Mouse (Mus musculus) ES-Bruce4 (cell line): ENCODE results near the gene Dpf3. TPM values are rescaled to one million over a fixed set of nuclear protein-coding genes. Genes with fewer than 3 reads are reported as not detected.

Source experiments
- H3K27ac ChIP-seq: 2 replicates; pipeline ENCODE4 v1.5.1; 2012; ENCODE audit warnings: low read length, inconsistent platforms; ENCODE audit not compliant: insufficient read depth
- H3K27me3 ChIP-seq: 2 replicates; pipeline ENCODE4 v1.6.1; 2012; ENCODE audit warnings: mild to moderate bottlenecking, low read length, inconsistent platforms; ENCODE audit not compliant: control insufficient read depth, poor library complexity, insufficient read depth, severe bottlenecking
- H3K36me3 ChIP-seq: 2 replicates; pipeline ENCODE4 v1.6.1; 2012; ENCODE audit warnings: inconsistent platforms, mild to moderate bottlenecking, low read length, moderate library complexity; ENCODE audit not compliant: control insufficient read depth, poor library complexity, insufficient read depth, severe bottlenecking
- H3K4me1 ChIP-seq: one replicate; pipeline ENCODE4 v1.8.1; 2011; ENCODE audit warnings: low read length; ENCODE audit not compliant: control insufficient read depth, insufficient read depth
- H3K4me3 ChIP-seq: 2 replicates; pipeline ENCODE4 v1.5.1; 2011; ENCODE audit warnings: low read depth, mild to moderate bottlenecking, low read length
- H3K9ac ChIP-seq: 2 replicates; pipeline ENCODE4 v1.6.1; 2012; ENCODE audit warnings: low read depth, mild to moderate bottlenecking, inconsistent platforms; ENCODE audit not compliant: poor library complexity, severe bottlenecking
- H3K9me3 ChIP-seq: replicated peaks from 2 replicates; pipeline ENCODE4 v1.6.1; 2012; ENCODE audit warnings: mild to moderate bottlenecking, low read length, inconsistent platforms; ENCODE audit not compliant: control insufficient read depth, poor library complexity, insufficient read depth, severe bottlenecking
- CTCF ChIP-seq: IDR thresholded peaks from one replicate; pipeline ENCODE4 v1.8.1; 2011; ENCODE audit warnings: low read depth, low read length
- EP300 ChIP-seq: IDR thresholded peaks from 2 replicates; pipeline ENCODE4 v1.6.1; 2011; ENCODE audit warnings: low read depth, low read length; ENCODE audit not compliant: insufficient read depth
- POLR2A ChIP-seq: IDR thresholded peaks from one replicate; pipeline ENCODE4 v1.8.1; 2011; ENCODE audit warnings: low read length; ENCODE audit not compliant: insufficient read depth
- polyA plus RNA-seq: library from polyadenylated mRNA; stranded (reverse); fragments of >200 nt; gene quantifications from 2 replicates; pipeline ENCODE4 v1.2.4, GENCODE M21; 2011; ENCODE audit warnings: low read depth; ENCODE audit not compliant: missing spikeins, insufficient read depth, insufficient read length

The Dpf3 gene
- polyA plus RNA-seq, 1 experiment = not detected

GRCm38 (mm10) chr12:83235781-83236180 is 251.7 kb downstream of the Dpf3 start:
- Histone ChIP-seq H3K4me1 (no peaks in the 10 kb centered on the region), H3K9me3 (no peaks in the 10 kb centered on the region; the same call in 1 of the 2 replicates), H3K36me3 (no peaks in the 10 kb centered on the region), H3K9ac (no peak overlapping the region), H3K27me3 (no peaks in the 10 kb centered on the region), H3K27ac (no peak overlapping the region), H3K4me3 (no peak overlapping the region)
- TF ChIP-seq POLR2A = no peak
- no peak for TF ChIP-seq CTCF
- no peak for TF ChIP-seq EP300

GRCm38 (mm10) chr12:83234981-83235380 is 252.5 kb downstream of the Dpf3 start:
- H3K27me3 ChIP-seq = no peaks in the 10 kb centered on the region
- no peaks in the 10 kb centered on the region for H3K36me3 ChIP-seq
- TF ChIP-seq CTCF (no peak), POLR2A (no peak), EP300 (no peak)
- no peak overlapping the region for H3K27ac ChIP-seq
- H3K9ac ChIP-seq = no peak overlapping the region
- H3K4me1 ChIP-seq = no peaks in the 10 kb centered on the region
- no peak overlapping the region for H3K4me3 ChIP-seq
- H3K9me3 ChIP-seq = no peaks in the 10 kb centered on the region; the same call in none of the 2 replicates

- no peak overlapping the region for H3K27ac ChIP-seq
- H3K4me3 ChIP-seq = no peak overlapping the region
- no peak overlapping the region for H3K9ac ChIP-seq
- no peaks in the 10 kb centered on the region for H3K27me3 ChIP-seq
- TF ChIP-seq POLR2A = no peak
- TF ChIP-seq CTCF = no peak
- TF ChIP-seq EP300 = no peak
- H3K4me1 ChIP-seq = no peaks in the 10 kb centered on the region
- no peaks in the 10 kb centered on the region; the same call in none of the 2 replicates for H3K9me3 ChIP-seq
- no peaks in the 10 kb centered on the region for H3K36me3 ChIP-seq
Measured at GRCm38 (mm10) chr12:83233651-83234050, 253.9 kb downstream of the Dpf3 start.

- Histone ChIP-seq H3K36me3 (no peaks in the 10 kb centered on the region), H3K4me1 (no peaks in the 10 kb centered on the region), H3K9ac (no peak overlapping the region), H3K4me3 (no peak overlapping the region), H3K9me3 (no peaks in the 10 kb centered on the region; the same call in none of the 2 replicates), H3K27me3 (no peaks in the 10 kb centered on the region), H3K27ac (no peak overlapping the region)
- no peak for TF ChIP-seq EP300
- TF ChIP-seq CTCF = no peak
Measured at GRCm38 (mm10) chr12:83232916-83233315, 254.6 kb downstream of the Dpf3 start.

- H3K27ac ChIP-seq = no peak overlapping the region
- no peak overlapping the region for H3K4me3 ChIP-seq
- H3K27me3 ChIP-seq = no peaks in the 10 kb centered on the region
- no peak overlapping the region for H3K9ac ChIP-seq
- H3K4me1 ChIP-seq = no peaks in the 10 kb centered on the region
- TF ChIP-seq CTCF = no peak
- no peaks in the 10 kb centered on the region; the same call in none of the 2 replicates for H3K9me3 ChIP-seq
- H3K36me3 ChIP-seq = no peaks in the 10 kb centered on the region
Measured at GRCm38 (mm10) chr12:83231258-83231657, 256.3 kb downstream of the Dpf3 start.

GRCm38 (mm10) chr12:83229683-83230082 is 257.8 kb downstream of the Dpf3 start:
- TF ChIP-seq POLR2A (no peak), CTCF (no peak), EP300 (no peak)
- no peak overlapping the region for H3K27ac ChIP-seq
- H3K4me3 ChIP-seq = no peak overlapping the region
- H3K4me1 ChIP-seq = no peaks in the 10 kb centered on the region
- H3K9ac ChIP-seq = no peak overlapping the region
- no peaks in the 10 kb centered on the region for H3K27me3 ChIP-seq
- no peaks in the 10 kb centered on the region; the same call in 1 of the 2 replicates for H3K9me3 ChIP-seq
- no peaks in the 10 kb centered on the region for H3K36me3 ChIP-seq
